Mouse (Mus musculus): ENCODE results near the gene Ccdc63. TPM values are rescaled to one million over a fixed set of nuclear protein-coding genes. Genes with fewer than 3 reads are reported as not detected.

The Ccdc63 gene
- polyA plus RNA-seq, 1 experiment from 2014 or later = not detected

GRCm38 (mm10) chr5:122080930-122081329 lies 59.7 kb downstream of the Ccdc63 start:
- H3K27me3 ChIP-seq = no peaks in the 10 kb centered on the region
- H3K4me3 ChIP-seq = no peak overlapping the region
- no peak overlapping the region for H3K27ac ChIP-seq
- no peak overlapping the region for H3K9ac ChIP-seq
- ATAC-seq (ENCODE audit: insufficient number of reproducible peaks, insufficient read depth, low FRiP score, low TSS enrichment, low read depth) = peak; percentile 71
- no peaks in the 10 kb centered on the region for H3K36me3 ChIP-seq
- peaks cover 16% of the 10 kb centered on the region for H3K4me1 ChIP-seq
- 43% methylated on average over 11 of the region's 11 CpGs for WGBS
- no peak overlapping the region for H3K4me2 ChIP-seq
- H3K9me3 ChIP-seq = no peaks in the 10 kb centered on the region

GRCm38 (mm10) chr5:122079796-122080195 lies 60.8 kb downstream of the Ccdc63 start:
- Histone ChIP-seq H3K4me1 (peaks cover 14% of the 10 kb centered on the region), H3K36me3 (no peaks in the 10 kb centered on the region), H3K27ac (no peak overlapping the region), H3K9ac (no peak overlapping the region), H3K9me3 (no peaks in the 10 kb centered on the region), H3K4me3 (no peak overlapping the region), H3K27me3 (no peaks in the 10 kb centered on the region), H3K4me2 (no peak overlapping the region)
- ATAC-seq (ENCODE audit: insufficient number of reproducible peaks, insufficient read depth, low FRiP score, low TSS enrichment, low read depth) = no peak
- 77% methylated on average over 7 of the region's 7 CpGs for WGBS

GRCm38 (mm10) chr5:122077244-122077643 lies 63.4 kb downstream of the Ccdc63 start:
- Histone ChIP-seq H3K9ac (no peak overlapping the region), H3K36me3 (no peaks in the 10 kb centered on the region), H3K9me3 (no peaks in the 10 kb centered on the region), H3K27me3 (no peaks in the 10 kb centered on the region), H3K27ac (no peak overlapping the region), H3K4me3 (no peak overlapping the region), H3K4me1 (peaks cover 17% of the 10 kb centered on the region), H3K4me2 (no peak overlapping the region)
- WGBS = 73% methylated on average over 4 of the region's 4 CpGs
- no peak for ATAC-seq (ENCODE audit: insufficient number of reproducible peaks, insufficient read depth, low FRiP score, low TSS enrichment, low read depth)

DNA sequence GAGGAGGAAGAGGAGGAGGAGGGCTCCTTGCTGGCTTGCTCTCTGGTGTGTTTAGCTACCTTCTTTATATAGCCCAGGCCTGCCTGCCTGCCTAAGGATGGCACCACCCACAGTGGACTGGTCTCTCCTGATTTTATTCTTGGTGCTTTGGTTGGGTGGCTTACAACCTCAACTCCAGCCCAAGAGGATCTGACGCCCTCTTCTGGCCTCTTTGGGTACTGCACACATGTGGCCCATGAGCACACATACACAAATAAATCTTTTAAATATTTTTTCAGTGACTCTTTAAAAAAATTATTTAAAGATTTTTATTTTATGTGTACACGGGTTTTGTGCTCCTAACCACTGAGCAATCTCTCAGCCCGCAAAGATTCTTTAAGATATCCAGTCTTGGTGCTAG lies 64.9 kb downstream of the Ccdc63 start:
- H3K9me3 ChIP-seq = no peaks in the 10 kb centered on the region
- H3K27me3 ChIP-seq = no peaks in the 10 kb centered on the region
- WGBS = 58% methylated on average over 3 of the region's 3 CpGs
- H3K4me3 ChIP-seq = no peak overlapping the region
- peaks cover 14% of the 10 kb centered on the region for H3K4me1 ChIP-seq
- no peaks in the 10 kb centered on the region for H3K36me3 ChIP-seq
- no peak overlapping the region for H3K27ac ChIP-seq
- H3K4me2 ChIP-seq = no peak overlapping the region
- no peak overlapping the region for H3K9ac ChIP-seq
- ATAC-seq (ENCODE audit: insufficient number of reproducible peaks, insufficient read depth, low FRiP score, low TSS enrichment, low read depth) = no peak

DNA sequence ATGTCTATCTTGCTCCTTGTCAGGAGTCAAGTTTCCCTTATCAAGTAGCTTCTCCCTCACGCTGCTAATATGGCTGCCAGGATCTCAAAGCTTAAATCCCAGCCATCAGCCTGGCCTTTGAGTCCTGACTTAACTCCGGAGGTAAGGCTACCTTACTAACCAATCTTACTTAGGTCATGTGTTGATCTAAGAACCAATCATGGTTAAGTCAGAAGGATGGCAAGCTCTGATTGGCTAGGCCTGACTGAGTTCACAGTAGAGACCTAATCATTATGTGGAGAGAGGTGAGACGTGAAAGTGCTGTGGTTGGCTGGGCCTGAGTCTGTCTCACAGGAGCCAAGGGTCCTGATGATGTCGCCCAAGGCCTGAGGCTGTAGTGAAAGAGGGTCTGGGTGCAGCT lies 68.6 kb downstream of the Ccdc63 start:
- no peaks in the 10 kb centered on the region for H3K36me3 ChIP-seq
- no peak for ATAC-seq (ENCODE audit: insufficient number of reproducible peaks, insufficient read depth, low FRiP score, low TSS enrichment, low read depth)
- H3K4me3 ChIP-seq = no peak overlapping the region
- no peaks in the 10 kb centered on the region for H3K9me3 ChIP-seq
- 0 out of 2 replicates have a peak, but pooled peaks cover 3% of the 10 kb centered on the region for H3K4me1 ChIP-seq
- WGBS = 76% methylated on average over 4 of the region's 4 CpGs
- no peak overlapping the region for H3K4me2 ChIP-seq
- no peaks in the 10 kb centered on the region for H3K27me3 ChIP-seq
- H3K27ac ChIP-seq = no peak overlapping the region
- no peak overlapping the region for H3K9ac ChIP-seq

- H3K36me3 ChIP-seq = no peaks in the 10 kb centered on the region
- no peak overlapping the region for H3K27ac ChIP-seq
- H3K9ac ChIP-seq = no peak overlapping the region
- no peak for ATAC-seq (ENCODE audit: insufficient number of reproducible peaks, insufficient read depth, low FRiP score, low TSS enrichment, low read depth)
- H3K4me2 ChIP-seq = no peak overlapping the region
- H3K4me3 ChIP-seq = no peak overlapping the region
- H3K27me3 ChIP-seq = no peaks in the 10 kb centered on the region
- WGBS = 83% methylated on average over 16 of the region's 16 CpGs
- H3K4me1 ChIP-seq = 0 out of 2 replicates have a peak, but pooled peaks cover 3% of the 10 kb centered on the region
- H3K9me3 ChIP-seq = no peaks in the 10 kb centered on the region
Measured at GRCm38 (mm10) chr5:122070963-122071800, 69.4 kb downstream of the Ccdc63 start.

GRCm38 (mm10) chr5:122068563-122068962 lies 72.1 kb downstream of the Ccdc63 start:
- H3K9ac ChIP-seq = no peak overlapping the region
- 76% methylated on average over 13 of the region's 13 CpGs for WGBS
- 0 out of 2 replicates have a peak, but pooled peaks cover 3% of the 10 kb centered on the region for H3K4me1 ChIP-seq
- H3K27me3 ChIP-seq = no peaks in the 10 kb centered on the region
- H3K4me2 ChIP-seq = no peak overlapping the region
- no peaks in the 10 kb centered on the region for H3K36me3 ChIP-seq
- H3K9me3 ChIP-seq = no peaks in the 10 kb centered on the region
- no peak overlapping the region for H3K27ac ChIP-seq
- no peak for ATAC-seq (ENCODE audit: insufficient number of reproducible peaks, insufficient read depth, low FRiP score, low TSS enrichment, low read depth)
- H3K4me3 ChIP-seq = no peak overlapping the region

DNA sequence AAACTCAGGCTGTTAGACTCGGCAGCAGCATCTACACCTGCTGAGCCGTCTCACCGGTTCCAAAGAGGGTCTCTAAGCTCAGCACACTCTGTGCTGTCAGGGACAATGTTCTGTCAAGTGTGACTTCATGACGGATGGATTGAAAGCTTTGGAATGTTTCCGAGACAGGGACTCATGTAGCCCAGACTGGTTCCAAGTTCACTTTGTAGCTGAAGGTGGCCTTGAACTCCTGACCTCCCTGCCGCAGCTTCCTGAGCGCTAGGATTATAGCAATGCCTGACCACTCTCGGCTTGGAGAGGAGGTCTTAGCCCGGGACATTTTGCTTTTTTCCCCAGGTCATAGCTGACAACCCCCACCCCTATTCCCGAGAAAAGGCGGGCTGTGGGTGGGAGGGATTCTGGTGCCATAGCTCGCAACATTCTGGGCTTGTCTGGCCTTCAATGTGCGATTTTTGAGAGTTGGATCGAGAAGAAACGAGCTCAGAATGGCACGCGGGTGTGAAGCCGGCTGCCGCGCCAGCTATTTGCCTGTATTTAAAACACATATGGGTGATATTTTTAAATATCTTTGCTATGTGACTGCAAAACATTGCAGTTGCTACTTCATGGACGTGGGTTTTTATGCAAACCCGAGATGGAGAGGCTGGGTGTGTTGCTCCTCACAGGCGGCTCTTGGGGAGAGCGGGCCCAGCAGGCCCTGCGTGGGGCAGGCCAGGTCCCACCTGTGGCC lies 77.3 kb downstream of the Ccdc63 start:
- 0 out of 2 replicates have a peak, but pooled peaks cover 4% of the 10 kb centered on the region for H3K27me3 ChIP-seq
- no peaks in the 10 kb centered on the region for H3K36me3 ChIP-seq
- H3K27ac ChIP-seq = no peak overlapping the region
- H3K9me3 ChIP-seq = no peaks in the 10 kb centered on the region
- WGBS = 71% methylated on average over 25 of the region's 25 CpGs
- H3K4me1 ChIP-seq = peaks cover 18% of the 10 kb centered on the region
- H3K4me2 ChIP-seq = no peak overlapping the region
- H3K9ac ChIP-seq = no peak overlapping the region
- no peak for ATAC-seq (ENCODE audit: insufficient number of reproducible peaks, insufficient read depth, low FRiP score, low TSS enrichment, low read depth)
- no peak overlapping the region for H3K4me3 ChIP-seq

DNA sequence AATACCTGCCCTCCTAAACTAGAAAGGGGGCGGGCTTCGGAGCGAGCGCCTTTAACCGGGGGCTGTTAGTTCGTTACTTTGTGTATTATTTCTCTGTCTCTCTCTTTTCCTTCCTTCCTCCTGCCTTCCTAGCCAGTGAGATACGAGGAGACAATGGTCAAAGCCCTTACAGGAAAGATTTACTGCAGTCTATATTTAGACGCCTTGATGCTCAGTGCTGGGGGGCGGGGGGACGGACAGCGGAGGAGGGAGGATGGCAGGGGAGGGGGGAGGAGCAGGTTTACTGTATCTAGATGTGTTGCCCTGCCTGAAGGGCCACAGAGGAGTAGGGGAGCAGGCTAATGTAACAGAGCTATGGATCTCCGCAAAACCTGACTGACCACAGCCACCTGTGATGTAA lies 78.1 kb downstream of the Ccdc63 start:
- WGBS = 28% methylated on average over 12 of the region's 12 CpGs
- Histone ChIP-seq H3K36me3 (no peaks in the 10 kb centered on the region), H3K27me3 (0 out of 2 replicates have a peak, but pooled peaks cover 4% of the 10 kb centered on the region), H3K9ac (no peak overlapping the region), H3K27ac (no peak overlapping the region), H3K4me1 (peaks cover 18% of the 10 kb centered on the region), H3K4me3 (no peak overlapping the region), H3K9me3 (0 out of 2 replicates have a peak, but pooled peaks cover 1% of the 10 kb centered on the region), H3K4me2 (peak overlapping the region; percentile 22)
- ATAC-seq (ENCODE audit: insufficient number of reproducible peaks, insufficient read depth, low FRiP score, low TSS enrichment, low read depth) = no peak

- 27% methylated on average over 12 of the region's 12 CpGs for WGBS
- 0 out of 2 replicates have a peak, but pooled peaks cover 2% of the 10 kb centered on the region for H3K9me3 ChIP-seq
- H3K4me1 ChIP-seq = peaks cover 18% of the 10 kb centered on the region
- H3K27me3 ChIP-seq = 0 out of 2 replicates have a peak, but pooled peaks cover 4% of the 10 kb centered on the region
- no peak overlapping the region for H3K9ac ChIP-seq
- ATAC-seq (ENCODE audit: insufficient number of reproducible peaks, insufficient read depth, low FRiP score, low TSS enrichment, low read depth) = no peak
- H3K4me2 ChIP-seq = peak overlapping the region; percentile 3
- no peak overlapping the region for H3K27ac ChIP-seq
- H3K4me3 ChIP-seq = no peak overlapping the region
- H3K36me3 ChIP-seq = no peaks in the 10 kb centered on the region
Measured at GRCm38 (mm10) chr5:122060767-122061333, 79.8 kb downstream of the Ccdc63 start.

All from embryonic facial prominence, embryonic 13.5 days (tissue).